ENCODE assay signal across 28 mouse cellular contexts in the genomic region with DNA sequence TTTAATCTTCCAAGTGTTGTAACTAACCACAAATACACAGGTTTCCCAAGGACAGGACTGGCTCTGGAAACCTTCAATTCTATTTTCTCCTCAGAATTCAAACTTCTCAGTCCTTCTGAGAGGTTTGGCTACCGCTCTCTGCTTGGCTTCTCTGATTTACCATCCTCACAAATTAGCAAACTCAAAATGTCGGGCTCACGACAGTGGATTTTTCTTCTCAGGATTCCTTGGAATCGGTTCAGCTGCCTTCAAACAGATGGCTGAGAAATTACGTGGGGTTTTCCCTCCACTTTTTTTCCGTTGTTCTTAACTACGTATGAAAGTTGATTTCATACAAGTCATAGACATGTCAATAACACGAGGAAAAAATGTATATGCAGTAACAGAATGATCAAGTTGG. TPM values are rescaled to one million over a fixed set of nuclear protein-coding genes. Genes with fewer than 3 reads are reported as not detected.
A peak's percentile ranks its signal among the peaks of the same experiment; 100 is the strongest.
DNase-seq lines count a peak whose midpoint lies in the region; ATAC-seq and TF ChIP-seq lines count a peak whose summit lies in the region.
"Had no signal": no experiment of that assay in that cellular context is flagged by ENCODE, and none has a peak within 500 bp of the region (broad histone marks: within the 10 kb centered on the region; RNA-seq: fewer than 3 reads in every experiment).

No protein-coding gene starts in this region.

- no peak for DNase-seq in heart, adult 2 months
- DNase-seq in heart, adult 18-20 months, result no peak
- no peak for DNase-seq in heart, postnatal 25 days (ENCODE audit: low spot score)
- DNase-seq in right cerebral cortex, adult 18-20 months, result peak; percentile 33
- DNase-seq in right cerebral cortex, postnatal 36 days (ENCODE audit: low spot score in 2 of 2), result no peak
- DNase-seq in telencephalon, adult 2 months (ENCODE audit: low read depth, low spot score), result peak; percentile 66
- no peak for DNase-seq in natural killer cell, adult 2 months (ENCODE audit: low spot score in 2 of 2)
- DNase-seq: adrenal gland, adult 8-10 months; B cell, adult 2 months; cerebellum, adult 11 months; cerebellum, adult 9-10 months; cerebellum, postnatal 36 days; embryo, embryonic 11 days; kidney, adult 9 months; kidney, postnatal 25 days; lung, adult 18-20 months; right cerebral cortex, postnatal 14 days; thymus, postnatal 14 days had no signal

- WGBS in heart, adult 2 months, result 54% methylated on average over 8 of the region's 8 CpGs
- WGBS in heart, embryonic 15.5 days, result 61% methylated on average over 8 of the region's 8 CpGs

- TF ChIP-seq CTCF in heart, adult 2 months (IDR thresholded peaks at IDR 0.05), result no peak

- peak overlapping the region; percentile 88 for H3K27ac ChIP-seq in heart, adult 2 months
- H3K27ac ChIP-seq in heart, embryonic 15.5 days, result peak overlapping the region; percentile 84
- H3K27ac ChIP-seq: embryonic facial prominence, embryonic 12.5 days; hindbrain, embryonic 14.5 days; limb, embryonic 13.5 days; liver, embryonic 12.5 days; macrophage; midbrain, embryonic 13.5 days; stomach, embryonic 15.5 days had no signal

- no peak overlapping the region for H3K4me2 ChIP-seq in heart, embryonic 15.5 days
- H3K4me2 ChIP-seq: embryonic facial prominence, embryonic 12.5 days; hindbrain, embryonic 14.5 days; limb, embryonic 13.5 days; liver, embryonic 12.5 days; midbrain, embryonic 13.5 days; stomach, embryonic 15.5 days had no signal

- H3K4me3 ChIP-seq in heart, adult 2 months, result no peak overlapping the region
- no peak overlapping the region for H3K4me3 ChIP-seq in heart, embryonic 15.5 days
- H3K4me3 ChIP-seq: embryonic facial prominence, embryonic 12.5 days; limb, embryonic 13.5 days; liver, embryonic 12.5 days; midbrain, embryonic 13.5 days; stomach, embryonic 15.5 days had no signal

- no peaks in the 10 kb centered on the region for H3K9me3 ChIP-seq in heart, embryonic 15.5 days (replicated peaks)
- H3K9me3 ChIP-seq: embryonic facial prominence, embryonic 12.5 days; limb, embryonic 13.5 days; liver, embryonic 12.5 days; midbrain, embryonic 13.5 days; stomach, embryonic 15.5 days had no signal

- H3K27me3 ChIP-seq in heart, adult 2 months (ENCODE audit: control insufficient read depth, insufficient read depth, low read length), result no peaks in the 10 kb centered on the region
- H3K27me3 ChIP-seq in heart, embryonic 15.5 days, result no peaks in the 10 kb centered on the region
- H3K27me3 ChIP-seq: embryonic facial prominence, embryonic 12.5 days; limb, embryonic 13.5 days; liver, embryonic 12.5 days; midbrain, embryonic 13.5 days; stomach, embryonic 15.5 days had no signal

- H3K9ac ChIP-seq in heart, adult 2 months (ENCODE audit: low read depth, low read length), result no peak overlapping the region; the same call in 1 of the 2 replicates
- H3K9ac ChIP-seq in heart, embryonic 15.5 days, result no peak overlapping the region
- H3K9ac ChIP-seq: embryonic facial prominence, embryonic 12.5 days; hindbrain, embryonic 14.5 days; limb, embryonic 13.5 days; liver, embryonic 12.5 days; midbrain, embryonic 13.5 days; stomach, embryonic 15.5 days had no signal

- intact Hi-C loops in heart, adult 2 months (cut with DNase I), result no loop called here
- intact Hi-C loops in heart, postnatal 25 days (cut with DNase I), result no loop called here

- no peak for ATAC-seq in heart, embryonic 15.5 days (replicated peaks; ENCODE audit: insufficient number of reproducible peaks, insufficient read depth, low FRiP score, low read depth)
- ATAC-seq: intestine, postnatal 0 days; liver, embryonic 12.5 days; lung, postnatal 0 days; midbrain, embryonic 13.5 days had no signal

- no peak for TF ChIP-seq POLR2A in heart, adult 2 months (IDR thresholded peaks at IDR 0.05; ENCODE audit: insufficient read depth, low read depth, low read length)

- H3K79me2 ChIP-seq in heart, adult 2 months (replicated peaks; ENCODE audit: control insufficient read depth, insufficient read depth, low read length), result peaks cover 1% of the 10 kb centered on the region; the same call in 1 of the 2 replicates

- peaks cover 10% of the 10 kb centered on the region for H3K36me3 ChIP-seq in heart, adult 2 months (ENCODE audit: control insufficient read depth, insufficient read depth, low read length)
- no peaks in the 10 kb centered on the region for H3K36me3 ChIP-seq in heart, embryonic 15.5 days
- H3K36me3 ChIP-seq: embryonic facial prominence, embryonic 12.5 days; limb, embryonic 13.5 days; liver, embryonic 12.5 days; midbrain, embryonic 13.5 days; stomach, embryonic 15.5 days had no signal

- TF ChIP-seq EP300 in heart, adult 2 months (IDR thresholded peaks at IDR 0.05; ENCODE audit: insufficient read depth, low read depth, low read length), result no peak

- H3K4me1 ChIP-seq in heart, adult 2 months (ENCODE audit: control insufficient read depth, insufficient read depth, low read length), result peaks cover 7% of the 10 kb centered on the region
- peaks cover 55% of the 10 kb centered on the region for H3K4me1 ChIP-seq in heart, embryonic 15.5 days (replicated peaks)
- H3K4me1 ChIP-seq: limb, embryonic 13.5 days; liver, embryonic 12.5 days; midbrain, embryonic 13.5 days had no signal

RNA-seq across cellular contexts. Expression of a gene that starts 11.5 kb away (rescaled TPM):
- 10 to 100 TPM; 76.5 to 84.3 TPM for total RNA-seq in heart, adult 2 months (2021)
- 21.6 and 48.2 TPM in 2 replicates for polyA plus RNA-seq in heart, adult 2 months (2012; rRNA removed)
- 10 to 100 TPM; 80.1 to 83.8 TPM for total RNA-seq in heart, adult 18-20 months (2021)
- 39.2 and 46.6 TPM in 2 replicates for polyA plus RNA-seq in heart, embryonic 15.5 days (2015; fragmentation: Nextera tagmentation; extraction: Ambion mirVana)
- 10 to 100 TPM; 79.5 to 80.2 TPM for total RNA-seq in heart, postnatal 25 days (2021)

RNA-seq across cellular contexts. Expression of a gene that starts 59.0 kb away (rescaled TPM):
- 10 to 100 TPM; 64.8 to 74.0 TPM for total RNA-seq in heart, adult 2 months (2021)
- polyA plus RNA-seq in heart, adult 2 months (2012; rRNA removed), result 76.9 and 92.0 TPM in 2 replicates
- total RNA-seq in heart, adult 18-20 months (2021), result 10 to 100 TPM; 56.4 to 57.5 TPM
- polyA plus RNA-seq in heart, embryonic 15.5 days (2015; fragmentation: Nextera tagmentation; extraction: Ambion mirVana), result 35.0 and 40.4 TPM in 2 replicates
- total RNA-seq in heart, postnatal 25 days (2021), result 10 to 100 TPM; 71.9 to 74.8 TPM

Comparison
In these comparisons a context has a peak if more than half of its experiments do, and no peak if none do; other contexts are left out.
1. DNase-seq: peak in right cerebral cortex, adult 18-20 months (single experiment) and telencephalon, adult 2 months (single experiment); none in heart, adult 2 months (0 of 2), heart, adult 18-20 months (0 of 2), heart, postnatal 25 days (single experiment), right cerebral cortex, postnatal 36 days (0 of 2) and natural killer cell, adult 2 months (0 of 2).